Mouse (Mus musculus) liver, embryonic 13.5 days (tissue): ENCODE measurements around the gene Rwdd4a. TPM values are rescaled to one million over a fixed set of nuclear protein-coding genes. Genes with fewer than 3 reads are reported as not detected.
A peak's percentile ranks its signal among the peaks of the same experiment; 100 is the strongest.

Experiments used
- ATAC-seq: fragments of 200-750 bp; cut with Nextera tagmentation; 2 replicates; pipeline ENCODE4 v1.8.0; 2017; ENCODE audit warnings: low read depth, mild to moderate bottlenecking, moderate number of reproducible peaks, moderate library complexity
- DNase-seq: peaks from one replicate; pipeline ENCODE4 v3.0.0; 2022
- H3K27ac ChIP-seq: fragments of 300-500 bp; sonication (generic); 2 replicates; pipeline ENCODE4 v1.5.1; 2015; ENCODE audit warnings: moderate library complexity, mild to moderate bottlenecking, inconsistent platforms
- H3K27me3 ChIP-seq: fragments of 300-500 bp; sonication (generic); 2 replicates; pipeline ENCODE4 v1.6.1; 2015; ENCODE audit warnings: mild to moderate bottlenecking, inconsistent platforms
- H3K36me3 ChIP-seq: fragments of 300-500 bp; sonication (generic); 2 replicates; pipeline ENCODE4 v1.6.1; 2015; ENCODE audit warnings: mild to moderate bottlenecking, inconsistent platforms
- H3K4me1 ChIP-seq: fragments of 300-500 bp; sonication (generic); replicated peaks from 2 replicates; pipeline ENCODE4 v1.6.1; 2015; ENCODE audit warnings: inconsistent platforms
- H3K4me2 ChIP-seq: fragments of 300-500 bp; sonication (generic); 2 replicates; pipeline ENCODE4 v1.6.1; 2015; ENCODE audit warnings: inconsistent platforms, mild to moderate bottlenecking, moderate library complexity
- H3K4me3 ChIP-seq: fragments of 300-500 bp; sonication (generic); replicated peaks from 2 replicates; pipeline ENCODE4 v1.5.1; 2015; ENCODE audit warnings: mild to moderate bottlenecking, inconsistent platforms
- H3K9ac ChIP-seq: fragments of 300-500 bp; sonication (generic); 2 replicates; pipeline ENCODE4 v1.6.1; 2015; ENCODE audit warnings: mild to moderate bottlenecking, inconsistent platforms
- H3K9me3 ChIP-seq: fragments of 300-500 bp; sonication (generic); replicated peaks from 2 replicates; pipeline ENCODE4 v1.6.1; 2016; ENCODE audit warnings: inconsistent platforms
- WGBS: fragments of 180-500 bp; shearing (Covaris S2); methylation state at CpG from one replicate; pipeline ENCODE4 v1.1.7; 2015; ENCODE audit not compliant: insufficient replicate concordance; 5-methylcytosine and 5-hydroxymethylcytosine counted together
- polyA plus RNA-seq: library from polyadenylated mRNA; unstranded; fragments of >200 nt; fragmentation: Nextera tagmentation; extraction: Ambion mirVana; gene quantifications from 2 replicates; pipeline ENCODE4 v1.2.1, GENCODE M21; 2015

Rwdd4a gene
- 30.5 and 31.8 TPM in 2 replicates for polyA plus RNA-seq

DNA sequence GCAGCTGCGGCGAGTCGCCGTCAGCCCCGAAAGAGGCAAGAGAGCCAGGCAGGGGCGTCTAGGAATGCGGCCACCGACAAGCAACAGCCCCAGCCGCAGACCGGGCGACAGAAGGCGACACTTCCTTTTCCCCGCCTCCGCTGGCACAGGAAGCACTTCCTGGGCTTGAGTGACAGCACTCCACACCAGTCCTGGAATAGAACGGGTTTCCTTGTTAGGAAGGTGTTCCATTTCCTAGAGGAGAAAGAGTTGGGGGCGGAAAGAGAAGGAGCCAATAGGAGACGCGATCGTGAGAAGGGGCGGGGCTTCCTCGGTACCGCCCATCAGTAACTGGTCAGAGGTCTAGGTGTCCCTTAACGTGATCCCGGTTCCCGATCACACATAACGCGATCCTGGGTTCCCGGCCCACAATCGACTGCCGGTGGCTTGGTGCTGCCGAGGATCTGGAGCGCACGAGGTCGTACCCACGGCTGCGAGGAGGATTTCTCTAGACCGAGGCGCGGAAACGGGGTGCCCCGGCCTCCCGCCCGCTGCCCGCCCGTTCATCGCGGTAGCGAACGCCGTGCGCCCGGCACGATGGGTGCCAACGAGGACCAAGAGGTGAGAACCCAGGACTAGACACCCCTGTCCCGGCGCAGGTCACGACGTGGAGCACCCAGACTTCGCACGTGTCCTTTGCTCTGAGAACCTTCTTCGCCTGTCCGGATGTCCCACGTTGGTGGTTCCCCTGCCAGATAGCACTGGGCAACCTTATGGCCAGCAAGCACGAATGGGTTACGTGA is at the start of gene Rwdd4a, which contains the start of gene Trappc11:
Gene Rwdd4a, plus strand, starts transcription at position 321 of the 782 bp plus-strand sequence.
Gene Trappc11, minus strand, starts transcription at position 127 of the 782 bp plus-strand sequence.
- H3K9ac ChIP-seq = peak within 1 kb of the TSS; percentile 84
- H3K27ac ChIP-seq = peak within 1 kb of the TSS; percentile 70
- under 1% methylated on average over 65 of the region's 65 CpGs for WGBS
- no peaks in the 10 kb centered on the region for H3K9me3 ChIP-seq
- no peaks in the 10 kb centered on the region for H3K27me3 ChIP-seq
- peak within 1 kb of the TSS; percentile 90 for H3K4me2 ChIP-seq
- DNase-seq = peak; percentile 96
- peaks cover 28% of the 10 kb centered on the region for H3K36me3 ChIP-seq
- ATAC-seq = peak; percentile 98
- H3K4me3 ChIP-seq = peak within 1 kb of the TSS; percentile 79
- H3K4me1 ChIP-seq = peaks cover 30% of the 10 kb centered on the region

DNA sequence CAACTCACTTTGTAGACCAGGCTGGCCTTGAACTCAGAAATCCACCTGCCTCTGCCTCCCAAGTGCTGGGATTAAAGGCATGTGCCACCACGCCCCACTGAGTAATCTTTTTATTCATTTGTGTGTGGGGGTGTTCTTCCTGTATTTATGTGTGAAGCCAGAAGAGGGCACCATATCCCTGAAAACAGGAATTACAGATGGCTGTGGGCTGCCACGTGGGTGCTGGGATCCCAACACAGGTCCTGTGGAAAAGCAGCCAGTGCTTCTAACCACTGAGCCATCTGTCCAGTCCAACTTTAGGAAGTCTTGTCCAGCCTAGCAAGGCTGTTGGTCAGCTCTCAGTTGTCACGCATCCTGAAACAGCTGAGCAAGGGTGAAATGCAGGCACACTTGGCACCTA is 46.2 kb upstream of the Rwdd4a start:
- Histone ChIP-seq H3K27me3 (no peaks in the 10 kb centered on the region), H3K27ac (no peak overlapping the region), H3K4me3 (no peak overlapping the region), H3K9ac (no peak overlapping the region), H3K36me3 (peaks cover 27% of the 10 kb centered on the region), H3K9me3 (no peaks in the 10 kb centered on the region), H3K4me2 (no peak overlapping the region), H3K4me1 (no peaks in the 10 kb centered on the region)
- DNase-seq = no peak
- WGBS = 76% methylated on average over 3 of the region's 3 CpGs
- ATAC-seq = no peak

DNA sequence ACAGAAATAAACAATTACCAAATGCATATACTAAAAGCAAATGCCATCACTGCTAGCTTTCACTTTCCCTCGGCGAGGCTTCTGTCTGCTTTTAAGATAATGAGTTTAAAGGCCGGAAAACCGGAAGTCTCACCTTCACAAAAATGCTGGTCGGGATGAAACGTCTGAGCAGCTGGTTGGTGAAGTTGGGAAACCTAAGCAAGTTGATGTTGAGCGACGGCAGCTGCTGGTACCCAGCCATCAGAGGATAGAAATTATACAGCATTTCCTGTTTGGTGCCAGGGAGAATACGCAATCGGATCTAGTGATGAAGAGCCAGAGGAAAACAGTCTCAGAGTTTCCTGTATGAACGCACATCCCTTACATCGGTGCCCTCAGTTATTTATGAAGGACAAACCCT is 40.4 kb upstream of the Rwdd4a start:
- H3K27me3 ChIP-seq = no peaks in the 10 kb centered on the region
- no peak overlapping the region for H3K4me2 ChIP-seq
- ATAC-seq (no peak), DNase-seq (no peak)
- WGBS = 85% methylated on average over 12 of the region's 12 CpGs
- peaks cover 62% of the 10 kb centered on the region for H3K36me3 ChIP-seq
- H3K9me3 ChIP-seq = no peaks in the 10 kb centered on the region
- H3K4me1 ChIP-seq = peaks cover 3% of the 10 kb centered on the region; the same call in 1 of the 2 replicates
- no peak overlapping the region for H3K9ac ChIP-seq
- no peak overlapping the region for H3K4me3 ChIP-seq
- no peak overlapping the region for H3K27ac ChIP-seq

DNA sequence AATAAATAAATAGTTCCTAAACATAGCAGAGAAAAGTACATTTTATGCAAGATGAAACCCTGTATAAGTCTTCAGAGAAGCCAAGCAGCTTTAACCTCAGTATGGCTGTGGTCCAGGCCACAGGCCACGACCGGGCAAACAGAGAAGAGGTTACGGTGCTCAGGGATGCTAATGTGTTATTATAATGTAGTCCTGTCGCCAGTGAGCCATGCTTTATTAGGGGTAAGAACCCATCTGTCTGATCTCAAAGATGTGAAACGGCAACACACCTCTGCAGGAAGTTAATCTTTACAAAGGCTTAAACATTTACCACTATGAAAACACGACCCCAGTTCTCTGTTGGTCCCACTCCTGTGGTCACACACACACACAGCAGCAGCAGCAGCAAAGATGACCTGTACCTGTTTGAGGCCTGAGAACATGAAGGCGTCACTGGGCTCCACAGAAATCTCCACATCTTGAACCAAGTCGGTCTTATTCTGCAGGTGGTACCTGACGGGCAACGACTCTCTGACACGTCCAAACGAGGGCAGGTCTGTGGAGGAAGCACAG is 38.8 kb upstream of the Rwdd4a start:
- peaks cover 3% of the 10 kb centered on the region; the same call in 1 of the 2 replicates for H3K4me1 ChIP-seq
- no peak overlapping the region for H3K4me3 ChIP-seq
- peak overlapping the region; percentile 43; the same call in 1 of the 2 replicates for H3K27ac ChIP-seq
- H3K27me3 ChIP-seq = no peaks in the 10 kb centered on the region
- peak; percentile 75 for ATAC-seq
- 72% methylated on average over 12 of the region's 12 CpGs for WGBS
- H3K9ac ChIP-seq = no peak overlapping the region
- no peaks in the 10 kb centered on the region for H3K9me3 ChIP-seq
- peaks cover 71% of the 10 kb centered on the region for H3K36me3 ChIP-seq
- H3K4me2 ChIP-seq = no peak overlapping the region
- no peak for DNase-seq

DNA sequence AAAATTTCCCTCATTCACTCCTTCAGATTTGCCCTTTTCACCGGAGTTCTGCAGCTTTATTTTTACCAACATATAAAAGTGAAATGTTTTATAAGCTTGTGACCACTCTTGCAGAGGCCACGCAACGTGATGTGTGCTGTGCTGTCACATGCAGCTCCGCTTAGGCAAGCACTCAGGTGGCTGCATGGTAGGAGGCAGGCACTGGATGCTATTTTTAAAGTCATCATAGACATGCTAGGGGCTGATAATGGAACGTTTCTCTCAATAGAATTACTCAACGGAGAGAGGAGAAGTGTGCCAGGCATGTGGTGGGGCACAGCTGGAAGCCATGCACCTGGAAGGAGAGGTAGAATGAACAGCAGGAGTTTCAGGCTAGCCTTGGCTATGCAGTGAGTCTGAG is 38.0 kb upstream of the Rwdd4a start:
- ATAC-seq = no peak
- no peak for DNase-seq
- Histone ChIP-seq H3K27ac (peak overlapping the region; percentile 43; the same call in 1 of the 2 replicates), H3K4me3 (no peak overlapping the region), H3K36me3 (peaks cover 73% of the 10 kb centered on the region), H3K4me1 (peaks cover 3% of the 10 kb centered on the region; the same call in 1 of the 2 replicates), H3K27me3 (no peaks in the 10 kb centered on the region), H3K9ac (no peak overlapping the region), H3K9me3 (no peaks in the 10 kb centered on the region), H3K4me2 (no peak overlapping the region)
- WGBS = 73% methylated on average over 6 of the region's 6 CpGs

DNA sequence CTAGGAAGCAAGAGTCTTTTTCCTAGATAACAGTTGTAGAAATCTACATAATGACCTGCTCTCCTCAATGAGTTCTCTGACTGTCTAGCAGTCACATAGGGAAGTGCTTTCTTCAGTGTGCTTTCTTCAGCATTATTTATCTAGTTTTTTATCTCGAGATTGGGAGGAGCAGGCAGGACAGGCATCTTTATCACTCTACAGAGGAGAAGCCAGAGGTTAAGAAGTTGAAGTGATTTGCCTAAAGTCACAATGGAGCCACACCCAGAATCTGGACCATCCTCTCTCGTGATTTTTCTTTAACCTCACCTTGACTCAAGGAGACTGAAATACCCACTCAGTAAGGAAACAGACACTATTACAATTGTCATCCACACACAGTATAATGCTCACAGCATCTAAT is 31.5 kb upstream of the Rwdd4a start:
- no peak for ATAC-seq
- WGBS = 51% methylated on average over 2 of the region's 2 CpGs

DNA sequence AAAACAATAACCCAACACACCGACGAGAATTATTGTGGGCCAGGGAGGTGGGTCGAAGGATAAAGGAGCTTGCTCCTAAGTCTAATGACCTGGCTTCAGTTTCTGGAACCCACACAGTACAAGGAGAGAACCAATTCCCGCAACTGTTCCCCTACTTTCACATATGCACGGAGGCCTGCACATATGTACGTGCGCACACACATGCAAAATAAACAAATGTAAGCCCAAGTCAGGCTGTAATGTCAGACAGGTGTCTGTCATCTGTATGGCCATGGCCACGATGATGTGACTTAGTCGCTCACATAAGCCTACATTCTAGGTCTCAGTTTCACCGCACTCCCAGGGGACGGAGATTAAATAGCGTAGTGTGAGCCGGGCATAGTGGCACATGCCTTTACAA is 30.9 kb upstream of the Rwdd4a start:
- peaks cover 83% of the 10 kb centered on the region for H3K36me3 ChIP-seq
- H3K4me1 ChIP-seq = no peaks in the 10 kb centered on the region
- no peak overlapping the region for H3K4me2 ChIP-seq
- 91% methylated on average over 13 of the region's 13 CpGs for WGBS
- H3K4me3 ChIP-seq = no peak overlapping the region
- no peak for DNase-seq
- H3K9me3 ChIP-seq = no peaks in the 10 kb centered on the region
- no peaks in the 10 kb centered on the region for H3K27me3 ChIP-seq
- no peak overlapping the region for H3K9ac ChIP-seq
- no peak for ATAC-seq
- no peak overlapping the region for H3K27ac ChIP-seq

More for the DNA sequence above, 31.5 kb upstream of the Rwdd4a start:
- no peaks in the 10 kb centered on the region for H3K9me3 ChIP-seq
- no peaks in the 10 kb centered on the region for H3K27me3 ChIP-seq
- H3K4me1 ChIP-seq = no peaks in the 10 kb centered on the region
- H3K4me2 ChIP-seq = no peak overlapping the region
- DNase-seq = no peak
- peaks cover 81% of the 10 kb centered on the region for H3K36me3 ChIP-seq
- no peak overlapping the region for H3K4me3 ChIP-seq
- no peak overlapping the region for H3K27ac ChIP-seq
- H3K9ac ChIP-seq = no peak overlapping the region

DNA sequence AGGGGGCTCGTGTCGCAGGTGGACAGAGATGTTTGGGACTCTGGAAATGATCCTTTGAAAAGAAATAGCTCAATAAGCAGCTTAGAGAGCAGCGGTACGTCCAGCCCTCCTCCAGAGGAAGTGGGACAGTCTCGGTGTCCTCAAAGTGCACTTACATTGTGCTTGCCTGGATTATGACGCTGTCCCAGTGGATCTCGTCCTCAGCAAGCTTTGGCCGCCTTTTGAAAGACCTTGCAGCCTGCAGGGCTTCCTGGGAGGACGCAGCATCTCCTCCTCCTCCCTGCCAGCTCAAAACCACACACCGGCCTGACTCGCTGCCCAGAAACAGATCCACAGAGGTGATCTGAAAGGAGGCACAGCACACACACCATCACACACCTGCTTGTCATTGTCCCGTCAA is 28.0 kb upstream of the Rwdd4a start:
- Histone ChIP-seq H3K9ac (no peak overlapping the region), H3K4me2 (no peak overlapping the region), H3K9me3 (no peaks in the 10 kb centered on the region), H3K36me3 (peaks cover 81% of the 10 kb centered on the region), H3K27ac (no peak overlapping the region), H3K4me3 (no peak overlapping the region), H3K4me1 (no peaks in the 10 kb centered on the region), H3K27me3 (no peaks in the 10 kb centered on the region)
- WGBS = 84% methylated on average over 12 of the region's 12 CpGs
- ATAC-seq (no peak), DNase-seq (no peak)

DNA sequence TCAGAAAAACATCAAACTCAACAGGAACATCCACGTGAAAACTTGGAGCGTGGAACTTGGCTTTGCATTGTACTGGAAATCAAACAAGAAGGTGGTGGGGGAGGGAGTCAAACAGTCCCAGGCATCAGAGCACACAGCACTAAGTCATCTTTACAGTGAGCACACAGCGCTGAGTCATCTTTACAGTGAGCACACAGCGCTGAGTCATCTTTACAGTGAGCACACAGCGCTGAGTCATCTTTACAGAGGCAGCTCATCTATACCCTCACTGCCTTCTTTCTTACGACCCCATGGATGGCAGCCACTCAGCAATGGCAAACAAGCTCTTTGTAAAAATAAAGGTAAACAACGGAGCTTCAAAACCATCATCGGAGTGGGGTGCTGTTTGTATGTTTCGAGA is 22.5 kb upstream of the Rwdd4a start:
- WGBS = 85% methylated on average over 9 of the region's 9 CpGs
- Histone ChIP-seq H3K4me1 (peaks cover 7% of the 10 kb centered on the region), H3K27ac (no peak overlapping the region), H3K27me3 (no peaks in the 10 kb centered on the region), H3K4me2 (no peak overlapping the region), H3K9ac (no peak overlapping the region), H3K36me3 (peaks cover 70% of the 10 kb centered on the region), H3K9me3 (no peaks in the 10 kb centered on the region), H3K4me3 (no peak overlapping the region)
- DNase-seq (peak; percentile 34), ATAC-seq (peak; percentile 93)

DNA sequence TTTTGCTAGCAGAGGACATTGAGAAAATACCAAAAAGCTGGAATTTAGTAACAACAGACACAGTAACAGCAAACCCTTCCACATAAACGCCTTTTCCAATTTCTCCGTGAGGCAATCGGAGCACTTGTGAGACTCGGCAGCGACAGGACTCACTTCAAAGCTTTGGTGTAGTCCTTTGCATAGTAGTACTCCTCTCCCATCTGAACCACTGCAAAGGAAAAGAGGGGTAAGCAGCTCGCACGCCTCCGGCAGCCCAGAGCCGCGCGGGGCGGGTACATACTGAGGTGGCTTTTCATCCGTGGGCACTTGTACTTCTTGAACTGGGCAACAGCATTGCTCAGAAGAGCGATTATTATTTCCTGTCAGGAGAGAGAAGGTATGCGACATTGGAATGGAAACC is 19.9 kb upstream of the Rwdd4a start:
- 89% methylated on average over 15 of the region's 15 CpGs for WGBS

DNA sequence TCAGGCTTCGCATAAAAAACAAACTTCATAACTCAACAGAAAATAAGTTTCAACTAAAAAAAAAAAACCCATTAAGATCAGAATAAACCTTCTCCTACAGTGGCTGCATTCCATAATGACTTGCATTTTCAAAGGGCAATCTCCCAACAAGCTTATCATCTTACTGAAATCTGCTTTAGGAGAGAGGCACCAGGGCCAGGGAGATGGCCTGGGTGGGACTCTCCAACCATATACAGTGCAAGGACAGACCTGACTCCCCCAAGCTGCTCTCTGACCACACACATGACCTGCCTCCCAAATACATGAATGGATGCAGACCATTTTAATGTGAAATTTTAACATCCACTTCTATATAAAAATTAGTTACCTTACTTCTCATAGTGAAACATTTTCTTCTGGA is 5.4 kb upstream of the Rwdd4a start:
- Histone ChIP-seq H3K9ac (no peak overlapping the region), H3K27ac (no peak overlapping the region), H3K4me2 (no peak overlapping the region), H3K4me1 (peaks cover 24% of the 10 kb centered on the region), H3K36me3 (peaks cover 52% of the 10 kb centered on the region), H3K4me3 (no peak overlapping the region), H3K27me3 (no peaks in the 10 kb centered on the region), H3K9me3 (no peaks in the 10 kb centered on the region)
- no peak for DNase-seq
- ATAC-seq = peak; percentile 57; the same call in 1 of the 2 replicates
- WGBS = 76% methylated on average over 1 of the region's 1 CpGs

More for the DNA sequence above, 19.9 kb upstream of the Rwdd4a start:
- H3K27ac ChIP-seq = no peak overlapping the region
- H3K9ac ChIP-seq = no peak overlapping the region
- H3K4me2 ChIP-seq = no peak overlapping the region
- no peaks in the 10 kb centered on the region for H3K27me3 ChIP-seq
- peaks cover 7% of the 10 kb centered on the region for H3K4me1 ChIP-seq
- no peak for DNase-seq
- peaks cover 73% of the 10 kb centered on the region for H3K36me3 ChIP-seq
- H3K4me3 ChIP-seq = no peak overlapping the region
- no peak for ATAC-seq
- H3K9me3 ChIP-seq = no peaks in the 10 kb centered on the region
